Mouse (Mus musculus): Measurements from ENCODE around the gene Ctsll3.

Ctsll3 gene

DNA sequence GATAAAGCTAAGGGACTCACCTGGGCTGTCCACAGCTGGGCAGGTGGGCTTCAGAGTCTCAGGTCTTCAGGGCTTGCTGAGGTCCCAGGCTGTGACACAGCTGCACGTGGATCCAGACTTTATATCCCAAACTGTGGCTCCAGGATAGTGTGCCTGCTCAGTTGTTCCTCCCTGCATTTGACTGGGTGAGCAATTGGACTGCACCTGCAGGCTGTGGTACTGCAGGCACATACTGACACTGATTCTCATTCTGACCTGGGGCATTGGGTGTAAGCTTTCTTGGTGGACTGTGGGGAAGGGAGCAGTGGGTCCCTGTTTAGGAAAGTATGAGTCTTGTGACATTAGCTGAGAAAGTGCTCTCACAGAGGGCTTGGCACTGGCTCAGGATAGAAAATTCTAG lies at the start of gene Ctsll3:
Gene Ctsll3, minus strand, starts transcription at position 101 of the 400 bp plus-strand sequence.
- no peak for DNase-seq (ENCODE audit: extremely low spot score)

DNA sequence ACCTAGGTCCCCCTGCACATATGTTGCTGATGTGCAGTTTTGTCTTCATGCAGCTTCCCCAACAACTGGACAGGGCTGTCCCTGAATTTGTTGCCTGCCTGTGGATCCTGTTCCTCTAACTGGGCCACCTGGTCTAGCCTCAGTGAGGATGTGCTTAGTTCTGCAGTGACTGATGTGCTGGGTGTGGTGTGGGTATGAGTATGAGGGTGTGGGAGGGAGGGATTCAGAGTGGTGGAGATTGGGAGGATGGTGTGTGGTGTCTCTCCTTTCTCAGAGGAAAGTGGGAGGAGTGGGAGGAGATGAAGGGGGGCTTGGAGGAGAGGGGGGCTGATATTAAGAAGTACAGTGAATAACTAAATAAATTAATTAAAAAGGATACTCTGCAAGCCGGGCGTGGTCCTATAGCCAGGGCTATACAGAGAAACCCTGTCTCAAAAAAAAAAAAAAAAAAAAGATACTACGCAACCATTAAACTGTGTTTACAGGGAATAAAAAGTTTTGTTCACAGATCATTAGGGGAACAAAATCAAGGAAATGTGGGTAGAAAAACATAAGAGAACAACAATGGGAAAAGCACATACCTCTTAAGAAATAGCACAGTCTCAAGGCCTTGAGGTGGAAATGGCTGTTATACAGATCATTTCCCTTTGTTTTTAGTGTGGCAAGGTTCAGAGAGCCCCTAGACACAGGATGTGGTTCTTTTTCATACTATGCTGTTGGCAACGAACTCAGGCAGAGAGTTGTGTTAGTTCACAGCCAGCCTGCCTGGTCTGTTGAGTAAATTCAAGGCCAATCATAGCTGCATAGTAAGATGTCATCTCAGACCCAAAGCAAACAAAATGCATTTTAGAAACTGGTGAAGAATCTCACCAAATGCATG lies 45.8 kb upstream of the Ctsll3 start:
- DNase-seq (ENCODE audit: extremely low spot score), result no peak

DNA sequence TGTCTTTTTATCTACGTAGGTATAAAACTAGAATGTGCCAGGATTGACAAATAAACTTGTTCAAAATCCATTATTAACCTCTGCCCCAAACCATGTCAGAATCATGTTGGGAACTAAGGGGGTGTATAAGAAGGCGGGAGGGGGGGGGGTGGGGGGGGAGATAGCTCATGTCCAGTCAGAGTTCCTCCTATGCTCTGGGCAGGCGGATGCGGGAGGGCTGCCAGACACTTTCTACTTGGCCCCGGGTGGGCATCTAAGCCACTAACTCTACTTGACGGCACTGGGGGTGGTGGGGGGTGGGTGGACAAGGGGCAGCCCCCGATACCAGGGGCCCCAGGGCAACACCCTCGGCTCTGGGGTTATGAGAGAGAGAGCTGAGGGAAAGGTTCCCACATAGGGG lies 40.5 kb upstream of the Ctsll3 start:
- no peak for DNase-seq (ENCODE audit: extremely low spot score)

DNA sequence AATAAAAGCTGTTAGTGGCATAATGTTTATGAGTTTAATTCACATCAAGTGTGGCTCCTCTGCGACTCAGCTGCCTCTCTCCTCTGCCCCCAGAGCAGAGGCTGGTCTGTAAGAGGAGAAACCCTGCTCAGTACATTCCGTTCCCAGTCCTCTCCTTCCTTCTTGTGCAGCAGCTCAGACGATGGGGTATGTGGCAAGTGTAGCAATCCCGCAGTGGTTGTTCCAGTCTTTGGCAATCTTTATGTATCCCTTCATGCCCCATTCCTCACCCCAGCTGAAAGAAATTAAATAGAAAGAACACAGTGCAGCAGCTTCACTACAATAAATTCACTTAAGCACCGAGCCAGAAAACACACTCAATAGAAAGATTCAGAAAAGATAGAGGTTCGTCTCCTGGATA lies 40.1 kb upstream of the Ctsll3 start:
- no peak for DNase-seq (ENCODE audit: extremely low spot score)

DNA sequence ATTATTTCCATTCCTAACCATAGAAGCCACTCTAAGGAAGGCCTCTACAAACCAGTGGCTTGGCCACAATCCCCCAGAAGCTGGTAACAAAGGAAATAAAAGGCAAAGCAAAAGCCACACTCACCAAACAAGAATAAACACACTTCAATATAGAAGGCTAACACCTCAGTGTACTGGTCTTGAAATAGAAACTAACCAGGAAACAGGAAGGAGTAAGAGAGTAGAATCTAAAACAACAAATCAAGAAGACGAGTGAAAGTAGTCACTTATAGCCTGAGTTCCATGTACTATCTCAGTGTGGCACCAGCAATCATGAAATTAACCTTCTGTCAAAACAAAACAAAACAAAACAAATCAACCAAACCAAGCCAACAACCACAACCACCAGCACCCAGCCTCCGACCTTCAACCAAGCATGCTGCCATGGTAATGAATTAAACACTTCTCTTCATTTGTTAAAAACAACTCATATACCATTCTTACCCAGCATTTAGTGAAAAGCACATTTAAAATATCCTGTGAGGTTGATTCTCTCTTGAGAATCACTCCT lies 36.8 kb upstream of the Ctsll3 start:
- DNase-seq (ENCODE audit: extremely low spot score), result no peak

DNA sequence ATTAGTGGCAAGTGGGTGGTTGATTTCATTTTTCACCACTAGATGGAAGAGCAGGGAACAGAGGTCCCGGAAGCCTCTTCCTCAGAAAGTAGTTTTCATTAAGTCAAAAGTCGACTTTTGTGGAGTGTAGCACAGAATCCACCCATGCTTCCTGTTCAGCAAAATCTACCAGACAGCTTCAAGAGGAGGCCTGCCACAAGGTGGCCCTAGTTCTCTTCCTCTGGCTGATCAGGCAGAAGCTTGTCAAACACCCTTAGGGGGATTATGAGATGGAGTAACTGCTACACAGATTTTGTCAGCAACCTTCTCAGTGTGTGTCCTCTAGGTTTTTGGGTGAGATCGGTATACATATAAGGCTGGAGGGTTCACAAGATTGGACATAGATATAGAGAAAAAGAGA lies 23.4 kb upstream of the Ctsll3 start:
- no peak for DNase-seq (ENCODE audit: extremely low spot score)

DNA sequence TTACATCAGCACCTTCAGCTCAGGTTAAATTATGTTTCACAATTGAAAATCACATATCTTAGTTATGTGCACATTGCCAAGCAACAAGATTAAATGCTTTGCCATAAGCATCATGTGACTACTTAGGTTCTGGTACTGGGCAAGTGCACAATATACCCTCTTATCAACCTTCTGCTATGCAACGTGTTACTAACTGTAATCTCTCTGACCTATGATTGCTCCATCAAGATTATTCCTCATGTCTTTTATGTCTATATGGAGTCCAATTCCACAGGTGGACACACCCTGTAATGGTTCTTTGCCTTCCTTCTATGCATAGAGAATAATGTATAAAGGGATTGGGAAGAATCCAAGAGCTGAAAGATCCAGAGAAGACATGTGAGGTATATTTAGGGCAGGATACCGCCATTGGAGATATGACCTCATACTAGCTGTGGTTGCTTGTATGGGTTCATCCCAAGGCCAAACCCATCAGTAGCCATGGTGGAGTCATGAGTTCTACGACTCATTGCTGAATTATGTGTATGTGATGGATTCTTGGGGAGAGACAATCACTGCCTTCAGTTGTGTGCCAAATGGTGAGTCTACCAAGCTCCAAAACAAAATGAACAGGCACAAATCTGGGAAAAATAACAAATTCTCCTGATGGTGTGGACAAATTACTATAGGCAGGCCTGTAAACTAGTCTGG lies 18.0 kb upstream of the Ctsll3 start:
- no peak for DNase-seq (ENCODE audit: extremely low spot score)

DNA sequence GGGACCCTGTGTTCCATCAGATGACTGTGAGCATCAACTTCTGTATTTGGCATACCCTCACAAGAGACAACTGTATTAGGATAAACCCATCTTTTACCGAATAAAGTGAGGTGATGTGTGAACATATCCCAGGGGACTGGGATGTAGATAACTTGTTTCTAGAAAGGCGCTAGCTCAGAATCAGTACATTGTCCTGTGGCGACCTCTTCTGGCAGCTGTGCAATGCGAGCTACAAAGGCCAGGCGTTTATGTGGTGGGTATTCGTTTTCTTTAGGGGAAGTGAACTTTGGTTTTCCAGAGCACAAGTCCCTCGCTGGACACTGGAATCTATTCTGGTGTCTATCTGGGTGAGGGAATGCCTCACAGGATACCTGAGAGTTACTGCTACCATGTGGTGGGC lies 16.8 kb upstream of the Ctsll3 start:
- peak; percentile 55 for DNase-seq (ENCODE audit: extremely low spot score)

DNA sequence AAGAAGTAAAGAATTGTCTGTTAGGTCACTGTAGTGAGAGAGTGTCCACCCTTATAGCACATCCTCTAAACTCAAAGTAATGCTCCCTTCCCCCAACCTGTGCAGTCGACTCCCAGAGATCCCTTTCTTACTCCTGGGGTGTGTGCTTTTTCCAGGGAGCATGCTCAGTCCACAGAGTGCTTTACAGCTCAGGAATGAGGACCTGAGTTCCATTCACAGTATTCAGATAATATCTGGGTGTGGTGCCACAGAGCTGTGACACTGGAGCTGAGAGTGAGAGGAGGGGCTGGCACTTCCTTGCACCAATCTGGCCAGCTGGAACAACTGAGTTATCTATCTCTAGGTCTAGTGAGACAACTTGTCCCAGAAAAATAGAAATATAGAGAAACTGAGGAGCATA lies 11.1 kb upstream of the Ctsll3 start:
- DNase-seq (ENCODE audit: extremely low spot score), result no peak

DNA sequence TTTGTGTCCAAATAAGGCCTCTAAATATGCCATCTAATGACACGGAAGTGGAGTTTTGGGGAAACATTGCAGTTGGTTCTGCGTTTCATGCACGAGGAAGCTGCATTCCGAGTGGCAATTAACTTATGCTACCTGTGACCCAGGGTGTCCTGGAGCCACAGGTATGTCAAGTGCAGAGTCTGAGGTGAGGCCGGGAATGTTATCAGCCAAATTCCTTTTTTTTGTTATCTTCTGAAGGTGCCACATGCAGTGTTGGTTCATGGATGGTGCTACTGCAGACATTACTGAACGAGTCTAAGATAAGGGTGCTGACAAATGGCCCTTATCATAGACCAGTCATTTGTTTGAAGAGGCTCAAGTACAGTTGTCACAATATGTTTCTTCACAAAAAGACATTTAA lies 10.1 kb upstream of the Ctsll3 start:
- no peak for DNase-seq (ENCODE audit: extremely low spot score)

DNA sequence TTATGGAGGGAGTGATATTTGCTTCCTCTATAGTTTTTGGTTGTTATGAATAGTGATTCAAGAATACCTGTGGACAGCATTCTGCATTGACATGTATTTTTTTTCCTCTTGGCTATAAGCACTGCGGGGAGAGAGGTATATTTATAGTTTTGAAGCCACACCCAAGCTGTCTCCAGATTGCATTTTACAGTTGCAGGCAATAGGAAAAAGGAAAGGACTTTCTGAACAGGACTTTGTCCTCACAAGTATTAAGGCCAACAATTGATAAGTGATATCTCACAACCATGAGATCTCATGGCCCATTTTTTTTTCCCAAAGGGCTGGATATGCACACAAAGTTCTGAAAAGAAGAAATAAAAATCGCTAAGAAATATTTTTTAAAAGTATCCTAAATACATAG lies 7.0 kb upstream of the Ctsll3 start:
- DNase-seq (ENCODE audit: extremely low spot score), result no peak

DNA sequence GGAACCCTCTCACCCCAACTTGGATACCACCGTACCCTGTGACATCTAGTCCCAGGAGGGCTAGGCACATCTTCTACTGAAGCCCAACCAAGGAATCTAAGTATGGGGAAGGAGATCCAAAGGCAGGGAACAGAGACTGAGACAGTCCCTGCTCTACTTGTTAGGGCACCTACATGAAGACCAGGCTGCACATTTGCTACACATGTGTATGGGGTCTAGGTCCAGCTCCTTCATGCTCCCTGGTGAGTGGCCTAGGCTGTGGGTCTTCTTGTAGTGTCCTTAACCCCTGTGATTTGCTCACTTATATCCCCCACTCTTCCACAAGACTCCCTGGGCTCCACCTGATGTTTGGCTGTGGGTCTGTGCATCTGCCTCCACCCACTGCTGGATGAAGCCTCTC lies 13.2 kb downstream of the Ctsll3 start:
- no peak for DNase-seq (ENCODE audit: extremely low spot score)

DNA sequence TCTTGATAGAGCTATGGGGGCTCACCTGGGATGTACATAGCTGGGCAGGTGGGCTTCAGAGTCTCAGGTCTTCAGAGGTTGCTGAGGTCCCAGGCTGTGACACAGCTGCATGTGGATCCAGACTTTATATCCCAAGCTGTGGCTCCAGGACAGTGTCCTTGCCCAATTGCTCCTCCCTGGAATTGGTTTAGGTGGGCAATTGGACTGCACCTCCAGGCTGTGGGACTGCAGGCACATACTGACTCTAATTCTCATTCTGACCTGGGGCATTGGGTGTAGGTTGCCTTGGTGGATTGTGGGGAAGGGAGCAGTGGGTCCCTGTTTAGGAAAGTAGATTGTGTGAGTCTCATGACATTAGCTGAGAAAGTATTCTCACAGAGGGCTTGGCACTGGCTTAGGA lies 16.4 kb downstream of the Ctsll3 start, which contains the start of gene BC051665:
Gene BC051665, minus strand, starts transcription at position 101 of the 400 bp plus-strand sequence.
- DNase-seq (ENCODE audit: extremely low spot score), result no peak

DNA sequence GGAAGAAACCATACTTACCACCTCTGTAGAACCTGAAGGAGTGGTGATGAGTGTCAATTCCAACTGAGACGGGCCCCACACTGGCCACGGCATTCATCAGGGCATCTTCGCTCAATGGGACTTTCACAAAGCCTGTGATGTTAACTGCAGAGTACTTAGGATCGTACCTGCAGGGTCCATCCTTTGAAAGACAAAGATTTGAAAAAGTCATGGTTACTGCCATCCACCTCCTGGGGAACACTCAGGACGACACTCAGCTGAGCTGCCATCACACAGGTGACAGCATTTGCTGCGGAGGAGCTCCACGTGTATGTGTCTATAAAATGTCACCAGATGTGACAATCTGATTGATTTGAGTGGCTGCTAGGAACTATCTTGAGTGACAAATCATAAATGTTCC lies 19.3 kb downstream of the Ctsll3 start:
- no peak for DNase-seq (ENCODE audit: extremely low spot score)

DNA sequence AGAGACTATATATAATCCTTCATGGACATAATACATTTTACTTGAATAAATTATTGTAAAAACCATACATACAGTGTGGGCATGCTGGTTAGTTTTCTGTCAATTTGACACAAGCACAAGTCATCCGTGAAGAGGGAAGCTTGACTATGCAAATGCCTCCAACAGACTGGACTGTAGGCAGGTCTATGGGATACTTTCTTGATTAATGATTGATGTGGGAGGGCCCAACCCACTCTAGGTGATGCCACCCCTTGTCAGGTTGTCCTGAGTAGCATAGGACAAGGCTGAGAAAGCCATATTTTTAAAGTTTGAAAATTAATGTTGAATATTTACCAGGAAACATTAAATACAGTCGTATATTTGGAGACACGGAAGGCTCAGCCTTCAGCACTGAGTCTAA lies 22.1 kb downstream of the Ctsll3 start:
- no peak for DNase-seq (ENCODE audit: extremely low spot score)

DNA sequence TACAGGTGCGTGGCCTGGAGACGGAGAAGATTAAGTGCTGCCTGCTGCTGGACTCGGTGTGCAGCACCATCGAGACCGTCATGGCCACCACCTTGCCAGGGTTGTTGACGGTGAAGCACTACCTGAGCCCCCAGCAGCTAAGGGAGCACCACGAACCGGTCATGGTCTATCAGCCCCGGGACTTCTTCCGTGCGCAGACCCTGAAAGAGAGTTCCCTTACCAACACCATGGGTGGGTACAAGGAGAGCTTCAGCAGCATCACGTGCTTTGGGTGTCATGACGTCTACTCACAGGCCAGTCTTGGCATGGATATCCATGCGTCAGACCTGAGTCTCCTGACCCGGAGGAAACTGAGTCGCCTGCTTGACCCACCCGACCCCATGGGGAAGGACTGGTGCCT lies 41.5 kb downstream of the Ctsll3 start:
- DNase-seq (ENCODE audit: extremely low spot score), result no peak

DNA sequence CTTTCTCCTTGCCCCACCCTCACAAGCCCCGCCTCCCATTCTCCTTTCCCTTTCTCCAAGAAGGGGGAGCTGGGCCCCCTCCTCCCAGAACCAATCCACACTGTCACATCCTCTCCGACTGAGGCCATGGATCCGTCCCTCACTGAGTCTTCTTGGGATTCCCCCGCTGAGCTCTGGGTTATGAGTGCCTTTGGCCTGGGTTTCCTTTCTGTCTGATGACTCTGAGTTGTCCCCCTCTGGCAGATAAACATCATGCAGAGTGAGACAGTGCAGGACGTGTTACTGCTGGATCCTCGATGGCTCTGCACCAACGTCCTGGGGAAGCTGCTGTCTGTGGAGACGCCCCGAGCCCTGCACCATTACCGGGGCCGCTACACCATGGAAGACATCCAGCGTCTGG lies 42.3 kb downstream of the Ctsll3 start:
- DNase-seq (ENCODE audit: extremely low spot score), result no peak

DNA sequence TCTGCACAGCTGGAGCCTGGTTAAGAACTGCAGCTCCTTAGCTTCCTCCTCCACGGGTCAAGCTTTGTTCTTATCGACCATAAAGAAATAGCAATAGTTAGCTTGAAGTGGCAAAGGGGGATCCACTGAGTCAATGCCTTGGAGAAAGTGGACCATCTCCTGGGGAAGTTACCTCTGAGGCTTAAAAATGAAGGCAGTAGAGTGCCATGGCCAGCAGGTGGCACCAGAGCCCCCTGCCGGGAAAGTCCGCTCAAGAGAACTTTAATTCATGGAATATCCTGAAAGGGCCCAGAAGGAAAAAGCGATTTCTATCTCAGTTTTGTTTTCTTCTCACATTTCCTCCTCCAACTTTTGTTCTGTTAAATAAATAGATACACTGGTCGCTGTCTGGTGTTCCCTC lies 43.5 kb downstream of the Ctsll3 start:
- DNase-seq (ENCODE audit: extremely low spot score), result peak; percentile 35

DNA sequence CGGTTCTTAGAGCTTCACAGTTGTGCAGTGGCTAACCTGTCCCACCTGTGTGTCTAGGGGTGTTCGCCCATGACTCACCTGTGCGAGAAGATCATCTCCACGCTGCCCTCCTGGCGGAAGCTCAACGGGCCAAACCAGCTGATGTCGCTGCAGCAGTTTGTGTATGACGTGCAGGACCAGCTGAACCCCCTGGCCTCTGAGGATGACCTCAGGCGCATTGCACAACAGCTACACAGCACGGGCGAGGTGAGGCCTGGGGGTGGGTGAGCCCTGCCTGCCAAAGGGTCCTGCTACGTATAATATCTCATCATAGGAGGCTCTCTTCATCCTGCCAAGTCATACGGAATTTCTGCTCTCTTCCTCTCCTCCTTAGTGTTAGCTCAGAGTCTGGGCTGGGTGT lies 45.4 kb downstream of the Ctsll3 start:
- no peak for DNase-seq (ENCODE audit: extremely low spot score)

DNA sequence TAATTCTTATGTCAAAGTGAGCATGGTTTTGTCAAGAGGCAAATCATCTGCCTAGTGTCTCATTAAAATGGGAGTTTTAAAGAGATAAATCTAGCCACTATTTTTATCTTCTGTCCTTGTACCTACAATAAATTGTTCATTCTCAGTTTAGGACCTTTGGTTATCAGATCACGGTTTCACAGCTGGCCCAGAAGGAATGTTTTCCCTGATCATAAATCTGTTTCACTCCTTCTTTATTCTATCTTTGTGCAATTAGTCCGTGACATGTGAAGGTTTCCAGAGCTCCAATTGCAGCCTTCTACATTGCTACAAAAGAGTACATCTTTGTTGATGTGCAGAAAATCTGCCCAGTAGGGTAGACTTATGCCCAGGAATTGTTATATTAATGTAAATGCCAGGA lies 47.4 kb downstream of the Ctsll3 start:
- DNase-seq (ENCODE audit: extremely low spot score), result no peak

DNA sequence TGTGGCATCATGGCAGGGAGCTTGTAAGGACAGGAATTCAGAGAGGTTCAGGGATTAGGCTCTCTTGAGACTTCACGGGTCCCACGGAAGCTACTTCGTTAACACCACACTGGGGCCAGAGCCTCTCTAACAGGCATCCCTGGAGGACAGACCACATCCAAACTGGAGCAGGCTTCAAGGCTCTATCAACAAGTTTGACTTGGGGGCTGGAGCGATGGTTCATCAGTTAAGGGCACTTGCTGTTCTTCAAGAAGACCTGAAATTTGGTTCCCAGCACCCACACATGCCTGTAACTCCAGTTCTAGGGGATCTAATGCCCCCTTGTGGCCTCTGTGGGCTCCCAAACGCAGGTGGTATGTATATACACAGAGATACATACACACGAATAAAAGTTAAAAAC lies 49.4 kb downstream of the Ctsll3 start:
- DNase-seq (ENCODE audit: extremely low spot score), result no peak

DNA sequence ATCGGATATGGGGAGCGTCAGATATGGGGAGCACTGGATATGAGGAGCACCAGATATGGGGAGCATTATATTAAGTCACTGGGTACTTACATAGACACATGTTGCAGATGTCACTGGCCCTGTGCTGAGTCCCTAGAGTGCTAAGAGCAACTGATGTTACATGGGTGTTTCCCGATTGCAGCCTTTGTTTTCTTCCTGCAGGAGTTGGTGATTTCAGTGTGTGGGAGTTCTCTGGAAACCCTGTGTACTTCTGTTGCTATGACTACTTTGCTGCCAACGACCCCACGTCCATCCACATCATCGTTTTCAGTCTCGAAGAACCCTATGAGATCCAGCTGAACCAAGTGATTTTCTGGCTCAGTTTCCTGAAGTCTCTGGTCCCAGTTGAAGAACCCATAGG lies 51.7 kb downstream of the Ctsll3 start:
- DNase-seq (ENCODE audit: extremely low spot score), result no peak

DNA sequence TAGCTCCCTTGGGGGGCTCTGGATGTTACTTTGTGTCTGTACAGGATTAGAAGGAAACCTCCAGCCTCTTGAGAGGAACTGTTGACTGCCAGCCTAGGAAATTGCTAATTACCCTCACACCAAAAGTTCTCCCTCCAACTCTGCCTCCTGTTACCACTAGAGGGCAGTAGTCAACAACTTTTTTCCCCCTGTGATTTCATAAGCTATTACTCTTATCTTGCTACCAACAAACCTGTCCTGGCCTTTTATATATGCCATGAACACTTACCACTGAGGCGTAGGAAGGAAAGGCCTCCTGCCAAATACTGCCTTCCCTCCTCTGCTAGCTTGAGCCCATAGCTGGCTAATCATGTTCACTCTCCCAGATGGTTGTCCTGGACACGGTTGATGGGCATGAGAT lies 54.1 kb downstream of the Ctsll3 start:
- no peak for DNase-seq (ENCODE audit: extremely low spot score)
